Mouse (Mus musculus) right cerebral cortex, adult 2 months (tissue): ENCODE results near the gene Oxsm.

Source experiments
- DNase-seq, 2 experiments: peaks; one replicate each; pipeline ENCODE4 v3.0.0; 2021 to 2022; ENCODE audit warnings: low spot score in 2 of 2

Gene Oxsm

DNA sequence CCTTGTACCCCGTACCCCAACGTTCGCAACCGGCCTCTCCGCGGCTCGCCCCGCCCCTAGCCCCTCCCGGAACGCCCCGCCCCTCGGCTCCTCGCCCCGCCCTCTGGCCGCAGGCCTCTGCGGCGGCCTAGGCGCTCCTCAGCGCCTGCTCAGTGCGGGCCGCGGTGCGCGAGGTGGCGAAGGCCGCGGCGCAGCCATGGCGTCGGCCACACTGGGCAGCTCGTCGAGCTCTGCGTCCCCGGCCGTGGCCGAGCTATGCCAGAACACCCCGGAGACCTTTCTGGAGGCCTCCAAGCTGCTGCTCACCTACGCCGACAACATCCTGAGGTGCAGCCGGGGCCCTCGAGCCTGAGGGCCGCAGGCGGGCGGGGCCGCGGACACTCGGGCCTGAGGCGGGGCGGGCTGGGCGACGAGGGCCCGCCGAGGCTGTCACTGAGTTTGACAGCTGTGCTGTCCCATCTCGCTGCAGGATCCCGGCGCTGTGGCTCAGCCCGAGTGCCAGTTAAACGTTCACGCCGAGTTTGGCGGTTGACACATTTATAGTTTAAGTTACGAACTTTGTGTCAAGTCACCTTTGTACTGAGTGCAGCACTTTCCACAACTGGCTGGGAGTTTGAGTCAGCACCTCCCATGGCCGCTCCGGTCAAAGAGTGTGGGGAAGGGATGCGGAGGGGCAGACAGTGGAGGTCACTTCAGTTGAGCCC, at the start of gene Oxsm, which contains the start of gene Ngly1:
TSS of gene Oxsm (minus strand) at position 638 of the 704 bp plus-strand sequence.
TSS of gene Ngly1 (plus strand) at position 110 of the 704 bp plus-strand sequence.
- DNase-seq, result peak; percentile 75 to 81

DNA sequence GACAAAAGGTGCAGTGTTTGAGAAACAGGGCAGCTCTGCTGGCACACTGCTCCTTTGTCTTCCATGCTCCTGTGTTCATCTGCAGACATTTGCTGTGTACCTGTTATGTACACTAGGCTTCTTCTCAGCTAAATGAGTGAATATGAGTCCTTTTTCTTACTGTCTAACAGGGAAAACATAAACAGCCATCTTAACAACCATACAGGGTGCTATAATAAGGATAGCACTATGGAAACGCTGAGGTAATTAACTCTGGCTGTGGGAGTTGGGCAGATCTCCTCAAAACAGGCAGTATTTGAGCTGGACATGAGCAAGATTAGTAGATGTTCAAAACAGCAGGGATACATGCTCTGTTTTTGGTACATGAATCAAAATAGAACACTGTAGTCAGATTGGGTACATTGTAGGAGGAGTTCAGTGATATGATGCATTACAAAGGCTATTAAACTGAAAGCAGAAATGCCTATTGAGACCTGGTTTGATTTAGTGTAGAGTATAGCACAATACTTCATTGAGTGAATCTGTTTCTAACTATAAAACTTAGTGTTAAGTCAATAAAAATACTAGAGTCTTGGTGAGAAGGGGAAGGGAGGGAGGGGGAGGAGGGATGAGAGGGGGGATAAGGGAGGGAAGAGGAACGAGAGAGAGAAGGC, 47.3 kb upstream of the Oxsm start:
- peak; percentile 18 to 29 for DNase-seq

DNA sequence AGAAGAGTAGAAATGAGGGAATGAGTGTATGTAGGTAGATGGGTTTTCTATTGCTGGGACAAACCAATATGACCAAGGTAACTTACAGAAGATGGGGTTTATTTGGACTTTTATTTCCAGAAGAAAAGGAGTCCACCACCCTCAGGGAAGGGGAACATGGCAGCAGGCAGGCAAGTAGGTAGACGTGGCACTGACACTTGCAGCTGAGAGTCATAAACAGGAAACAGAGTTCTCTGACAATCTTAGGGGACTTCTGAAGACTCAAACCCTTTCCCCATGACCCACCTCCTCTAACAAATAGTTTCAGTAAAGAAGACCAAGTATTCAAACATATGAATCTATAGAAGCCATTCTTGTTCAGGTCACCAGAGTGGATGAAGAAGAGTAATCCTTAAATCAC, 44.3 kb upstream of the Oxsm start:
- DNase-seq, result no peak

DNA sequence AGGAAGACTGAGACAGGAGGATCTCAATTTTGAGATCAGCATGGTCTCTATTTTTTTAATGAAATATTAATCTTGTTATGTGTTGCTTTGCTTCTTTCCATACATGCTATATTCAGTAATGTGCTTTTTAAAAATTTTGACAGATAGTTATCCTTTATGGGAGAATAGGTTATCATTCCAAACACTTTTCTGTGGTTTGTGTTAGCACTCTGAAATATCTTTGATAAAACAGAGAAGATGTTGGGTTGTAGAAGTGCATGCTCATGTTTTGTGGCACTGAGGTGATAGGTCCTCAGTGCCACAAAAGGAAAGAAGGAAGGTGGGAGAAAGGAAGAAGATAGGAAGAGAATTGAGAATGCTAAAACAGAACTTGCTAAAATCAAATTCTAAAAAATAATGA, 43.4 kb upstream of the Oxsm start:
- no peak for DNase-seq

DNA sequence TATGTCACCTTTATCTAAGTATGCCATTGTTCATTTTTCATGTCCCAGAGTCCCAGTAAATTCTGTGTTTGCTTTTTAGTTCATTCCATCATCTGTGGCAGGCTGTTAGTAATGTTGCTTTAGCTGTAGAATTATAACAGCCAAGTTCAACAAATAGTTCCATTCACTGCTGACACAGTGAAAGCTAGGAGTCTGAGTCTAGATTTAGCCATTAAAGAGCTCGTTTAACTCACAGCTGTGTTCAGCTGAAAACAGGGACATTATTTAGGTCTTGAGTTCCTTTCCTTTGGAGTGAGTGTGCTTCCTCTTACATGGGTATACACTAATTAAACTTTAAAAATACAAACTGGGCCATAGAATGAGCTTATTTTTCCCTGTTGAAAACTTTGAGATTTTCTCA, 42.8 kb upstream of the Oxsm start:
- DNase-seq, result no peak

DNA sequence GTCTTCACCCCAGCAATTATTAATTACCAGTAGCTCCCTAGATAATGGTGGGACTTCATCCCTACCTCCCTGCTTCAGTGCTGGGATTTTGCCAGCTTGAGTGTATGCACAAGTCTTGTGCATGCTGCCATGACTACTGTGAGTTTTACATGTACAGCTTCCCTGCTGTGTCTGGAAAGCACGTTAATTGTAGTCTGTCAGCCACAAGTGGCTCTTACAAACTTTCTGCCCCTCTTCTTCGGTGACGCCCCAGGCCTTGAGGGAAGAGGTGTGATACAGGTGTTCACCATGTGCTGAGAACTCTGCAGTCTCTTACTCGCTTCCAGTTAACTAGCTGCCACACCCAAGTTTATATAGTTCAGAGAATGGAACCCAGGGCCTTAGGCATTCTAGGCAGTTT, 34.4 kb upstream of the Oxsm start:
- DNase-seq, result no peak

DNA sequence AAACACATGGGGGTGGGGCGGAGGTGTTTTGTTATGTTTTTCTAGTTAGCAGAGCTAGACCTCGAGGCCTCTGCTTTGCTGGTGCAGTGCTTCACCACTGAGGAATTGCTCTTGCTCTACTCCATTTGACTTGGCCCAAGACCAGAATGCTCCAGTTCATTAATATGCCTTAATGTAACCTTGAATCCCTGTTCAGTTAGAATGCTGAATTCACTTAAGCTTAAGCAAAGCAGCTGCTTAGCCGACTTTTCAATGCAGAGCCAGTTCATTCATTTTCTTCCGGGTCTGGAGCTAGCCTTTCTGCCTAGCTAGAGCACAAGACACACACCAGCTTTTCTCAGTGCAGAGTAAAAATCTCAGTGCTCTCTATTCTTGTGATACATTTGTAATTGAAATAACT, 29.6 kb upstream of the Oxsm start:
- DNase-seq, result no peak

DNA sequence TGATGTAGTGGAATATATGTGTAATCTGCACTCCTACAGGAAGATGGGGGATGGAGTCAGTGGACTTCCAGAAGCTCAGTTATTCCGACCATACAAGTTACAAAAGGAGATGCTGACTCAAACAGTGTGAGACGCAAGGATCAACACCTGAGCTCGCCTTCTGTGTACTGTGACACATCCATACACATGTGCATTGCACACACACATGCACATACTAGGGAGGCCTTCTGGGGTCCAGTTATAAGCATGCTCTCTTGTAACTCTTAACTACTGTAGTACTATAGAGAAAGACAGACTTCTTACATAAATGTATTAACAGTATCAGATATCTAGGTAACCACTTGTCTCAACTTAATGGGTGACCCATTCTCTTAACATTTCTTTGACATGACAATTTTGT, 24.1 kb upstream of the Oxsm start:
- no peak for DNase-seq

DNA sequence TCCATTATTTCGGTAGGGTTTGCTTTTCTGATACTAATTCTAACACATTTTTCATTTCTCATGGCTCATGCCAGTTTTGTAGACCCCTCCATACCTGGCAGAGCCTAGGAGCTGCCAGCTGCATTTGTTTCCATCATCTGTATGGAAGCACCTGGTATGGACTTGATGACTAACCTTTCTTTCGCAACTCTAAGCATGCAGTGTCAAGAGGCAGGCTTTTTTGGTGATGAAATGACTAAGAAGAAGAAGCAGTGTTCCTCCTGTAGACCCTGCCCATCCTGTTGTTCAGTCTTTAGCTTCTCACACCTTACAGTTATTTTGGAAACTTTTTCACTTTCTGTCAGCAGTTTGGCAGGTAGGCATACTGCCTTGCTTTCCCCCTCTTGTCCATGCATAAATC, 20.2 kb upstream of the Oxsm start:
- DNase-seq, result no peak

DNA sequence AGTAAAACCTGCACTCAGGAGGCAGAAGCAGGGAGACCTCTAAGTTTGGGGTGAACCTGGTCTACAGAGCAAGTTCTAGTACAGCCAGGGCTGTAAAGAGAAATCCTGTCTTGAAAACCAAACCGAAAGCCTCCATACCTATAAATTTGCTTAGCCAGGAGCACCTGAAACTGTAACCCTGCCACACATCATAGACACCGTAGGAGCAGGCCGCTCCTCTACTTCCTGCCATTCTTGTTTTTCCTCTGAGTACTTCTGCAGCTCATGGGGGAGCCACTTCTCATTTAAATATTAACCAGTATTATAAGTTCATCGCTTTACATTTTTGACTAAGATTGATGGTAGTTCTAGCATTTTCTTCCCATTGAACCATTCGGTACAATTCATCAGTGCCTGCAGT, 17.4 kb upstream of the Oxsm start:
- no peak for DNase-seq

DNA sequence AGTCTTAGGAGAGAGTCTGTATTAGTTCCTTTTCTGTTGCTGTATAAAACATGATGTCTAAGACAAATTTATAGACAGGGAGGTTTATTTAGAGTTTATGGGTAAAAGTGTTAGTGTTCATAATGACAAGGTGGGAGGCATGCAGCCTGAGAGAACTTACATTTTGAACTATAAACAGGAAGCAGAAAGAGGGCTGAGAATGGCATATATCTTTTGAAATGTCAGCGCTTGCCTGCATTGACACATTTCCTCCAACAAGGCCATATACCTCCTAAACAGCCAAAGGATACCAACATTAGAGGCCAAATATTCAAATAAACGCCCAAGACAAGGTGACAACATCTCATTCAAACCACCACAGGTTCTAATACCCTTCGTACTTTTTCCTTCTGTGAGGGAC, 12.3 kb upstream of the Oxsm start:
- no peak for DNase-seq

DNA sequence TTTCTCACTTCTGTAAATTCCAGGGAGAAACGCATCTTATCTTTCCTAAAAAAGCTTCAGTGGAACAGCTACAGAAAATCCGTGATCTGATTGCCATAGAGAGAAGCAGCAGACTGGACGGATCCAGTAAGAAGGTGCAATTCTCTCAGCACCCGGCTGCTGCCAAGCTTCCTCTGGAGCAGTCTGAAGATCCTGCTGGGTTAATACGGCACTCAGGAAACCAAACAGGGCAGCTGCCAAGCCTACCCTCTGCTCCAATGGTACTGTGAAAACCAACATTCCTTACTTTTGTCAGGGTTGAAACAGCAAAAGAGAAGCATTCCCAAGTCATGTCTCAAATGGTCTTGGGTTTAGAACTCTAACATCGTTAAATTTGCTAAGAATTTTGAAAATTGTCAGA, 10.9 kb upstream of the Oxsm start:
- peak; percentile 17 to 20 for DNase-seq

DNA sequence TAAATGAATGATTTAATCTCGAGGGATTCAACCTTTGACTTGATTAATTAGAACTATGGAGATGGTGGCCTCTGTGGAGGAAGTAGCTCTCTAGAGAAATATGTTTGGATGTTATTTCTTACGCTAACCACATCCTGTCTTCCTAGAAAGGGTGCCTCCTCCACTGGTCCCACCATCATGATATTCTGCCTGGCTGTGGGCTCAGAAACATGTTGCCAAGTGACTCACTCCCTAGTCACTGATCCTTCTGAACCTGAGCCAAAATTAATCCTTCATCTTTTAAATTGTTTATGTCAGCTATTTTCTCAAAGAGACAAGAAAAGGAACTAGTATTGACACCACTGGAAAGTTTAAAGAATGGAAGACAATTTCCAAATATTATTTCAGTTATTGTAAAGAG, 6.6 kb upstream of the Oxsm start:
- DNase-seq, result no peak

DNA sequence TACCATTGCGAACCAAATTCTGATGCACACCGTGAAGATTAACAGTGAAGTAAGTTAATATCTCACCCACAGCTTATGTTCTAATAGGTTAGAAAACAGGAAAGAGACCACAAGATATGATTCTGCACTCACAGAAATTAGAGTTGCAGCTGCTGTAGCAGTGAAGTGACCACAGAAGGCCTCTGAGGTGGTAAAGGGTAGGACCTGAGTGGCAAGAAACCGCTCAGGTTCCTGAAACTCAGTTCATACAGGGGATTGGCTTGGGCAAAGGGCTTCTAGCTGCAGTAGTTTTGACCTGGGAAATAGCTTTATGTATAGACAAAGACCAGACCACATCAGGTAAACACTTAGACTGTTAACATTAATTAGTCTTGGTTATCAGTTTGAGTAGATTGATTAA, 6.1 kb upstream of the Oxsm start:
- no peak for DNase-seq

DNA sequence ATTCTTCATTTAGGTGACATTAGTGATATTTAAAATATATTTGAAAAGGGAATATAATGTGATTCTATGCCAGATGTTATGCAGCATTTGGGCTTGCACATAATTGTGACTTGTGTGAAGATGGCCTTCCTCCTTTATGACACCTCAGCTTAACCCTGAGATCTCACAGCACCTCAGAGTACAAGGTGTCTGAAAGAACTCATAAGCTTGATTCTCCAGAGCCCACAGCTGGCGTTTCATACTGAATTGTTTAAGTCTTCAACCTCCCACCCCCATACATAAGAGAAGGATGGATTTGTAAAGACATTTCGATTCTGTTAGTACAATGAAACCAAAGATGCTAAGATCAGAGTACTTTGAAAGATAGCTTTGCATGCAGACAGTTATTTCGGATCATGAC, 491 bp upstream of the Oxsm start:
- DNase-seq, result no peak

DNA sequence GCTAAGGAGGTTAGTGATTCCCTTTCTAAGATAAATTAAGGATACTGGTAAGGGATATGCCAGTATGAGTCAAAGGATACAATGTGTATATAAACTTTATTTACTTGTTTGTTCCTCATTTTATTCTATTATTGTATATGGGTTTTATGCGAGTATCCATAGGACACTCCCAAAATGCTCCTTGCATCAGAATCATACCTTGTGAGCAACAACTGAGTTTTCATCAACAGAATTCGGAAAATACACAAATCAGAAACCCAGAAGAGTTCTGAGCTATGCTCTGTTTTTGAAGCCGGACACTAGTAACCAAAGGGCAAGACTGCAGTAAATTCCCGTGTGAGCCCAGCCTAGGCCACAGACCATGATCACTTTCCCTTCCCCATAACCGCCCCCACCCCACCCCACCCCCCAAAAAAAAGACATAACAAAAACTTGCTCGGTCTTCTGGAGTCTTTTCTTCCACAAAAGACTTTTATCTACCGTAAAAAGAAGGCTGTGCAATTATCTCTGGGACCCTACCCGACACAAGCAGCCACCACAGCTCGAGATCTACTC, 928 bp downstream of the Oxsm start:
- no peak for DNase-seq

DNA sequence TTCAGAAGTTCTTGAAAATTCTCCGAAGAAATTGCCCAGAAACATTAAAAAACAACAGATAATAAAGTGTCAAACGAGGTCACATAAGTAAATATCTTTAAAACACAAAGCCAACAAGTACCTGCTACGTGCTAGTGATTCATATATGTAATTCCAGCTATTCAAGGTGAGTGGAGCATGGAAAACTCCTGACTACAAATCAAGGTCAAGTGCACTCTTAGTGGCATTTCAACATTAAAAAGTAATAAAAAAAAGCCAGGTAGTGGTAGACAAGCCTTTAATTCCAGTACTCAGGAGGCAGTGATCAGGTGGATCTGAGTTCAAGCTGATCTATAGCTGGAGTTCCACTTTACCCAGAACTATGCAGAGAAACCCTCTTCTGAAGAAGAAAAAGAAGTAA, 1.5 kb downstream of the Oxsm start:
- no peak for DNase-seq

DNA sequence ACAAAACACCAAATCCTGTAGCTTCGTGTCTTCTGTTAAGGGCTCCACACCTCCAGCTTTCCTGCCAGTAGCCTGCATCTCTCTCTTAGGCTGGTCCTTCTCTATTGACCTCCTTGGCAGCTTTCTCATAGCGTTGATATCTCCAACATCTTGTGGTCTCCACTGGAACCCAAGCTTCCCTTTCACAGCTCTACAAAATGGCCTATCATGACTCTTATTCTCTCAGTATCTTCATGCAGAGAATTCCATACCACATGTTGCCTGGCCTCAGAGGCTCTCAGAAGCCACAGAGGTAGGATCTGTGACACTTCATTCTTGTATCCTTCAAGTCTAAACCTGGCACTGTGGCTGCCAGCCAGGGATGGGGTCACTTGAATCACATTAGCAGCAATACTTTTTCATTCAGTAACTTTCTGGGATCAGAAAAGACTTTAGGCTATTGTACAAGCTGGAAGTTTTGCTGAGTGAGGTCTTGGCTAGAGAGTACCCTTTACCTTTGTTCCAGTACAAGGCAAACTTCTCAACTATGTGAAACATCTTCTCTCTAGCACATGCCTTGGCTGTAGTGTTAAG, 3.2 kb downstream of the Oxsm start:
- DNase-seq, result no peak

DNA sequence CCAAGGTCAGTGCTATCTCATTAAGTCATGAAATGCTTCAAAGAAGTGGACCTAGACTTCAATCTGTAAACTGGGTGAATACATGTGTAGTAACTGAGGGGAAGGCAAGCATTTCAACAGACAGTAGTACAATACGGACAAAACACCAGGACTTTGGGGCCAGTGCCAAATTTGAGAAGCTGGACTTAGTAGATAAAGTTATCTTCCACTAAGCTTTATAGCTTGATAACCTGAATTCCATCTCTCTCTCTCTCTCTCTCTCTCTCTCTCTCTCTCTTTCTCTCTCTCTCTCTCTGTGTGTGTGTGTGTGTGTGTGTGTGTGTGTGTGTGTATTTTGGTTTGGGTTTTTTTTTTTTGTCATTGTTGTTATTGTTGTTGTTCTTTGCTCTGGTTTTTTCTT, 4.5 kb downstream of the Oxsm start:
- DNase-seq, result no peak

DNA sequence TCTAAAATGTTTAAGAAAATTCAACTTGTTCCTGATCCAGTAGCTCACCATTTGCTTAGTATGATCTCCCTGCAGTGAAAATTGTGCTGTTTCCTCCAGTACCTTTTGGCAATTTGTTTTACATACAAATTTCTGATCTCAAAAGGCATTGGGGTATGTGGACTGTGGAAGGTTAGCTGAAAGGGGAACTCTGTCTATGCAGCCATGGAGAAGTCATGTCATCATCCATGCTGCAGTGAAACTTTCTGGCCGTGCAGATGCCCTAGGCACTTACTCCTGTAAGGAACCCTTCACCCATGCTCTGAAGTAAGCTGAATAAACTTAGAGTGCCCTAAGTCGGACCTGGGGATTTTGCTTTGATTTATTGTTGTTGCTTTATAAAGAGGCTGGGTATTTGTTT, 5.2 kb downstream of the Oxsm start:
- DNase-seq, result no peak

DNA sequence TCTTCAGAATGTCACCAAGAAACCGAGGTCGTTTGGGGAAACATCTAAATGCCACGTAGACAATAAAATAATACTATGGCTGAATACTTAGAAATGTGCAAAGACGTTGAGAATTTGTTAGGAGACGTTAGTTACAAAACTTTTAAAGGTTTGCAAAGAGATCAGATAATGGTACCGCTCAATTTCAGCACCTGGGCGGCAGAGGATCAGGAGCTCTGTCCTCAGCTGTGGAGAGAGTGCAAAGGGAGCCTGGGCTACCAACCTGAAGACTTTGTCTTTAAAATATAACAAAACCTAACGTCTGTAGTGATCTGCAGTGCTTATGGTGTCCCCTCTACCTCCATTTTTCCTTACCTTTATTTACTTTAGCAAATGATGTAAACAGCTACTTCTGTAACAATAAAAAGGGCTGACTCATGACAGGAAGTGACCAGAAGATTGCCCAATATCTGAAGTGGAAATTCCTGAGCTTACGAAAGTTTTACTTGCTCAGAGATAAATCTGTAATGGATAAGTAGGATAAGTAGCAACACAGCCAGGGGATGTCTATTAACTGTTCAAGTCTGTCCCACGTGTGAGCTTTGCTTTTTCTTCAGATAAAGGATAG, 5.9 kb downstream of the Oxsm start:
- DNase-seq, result no peak

DNA sequence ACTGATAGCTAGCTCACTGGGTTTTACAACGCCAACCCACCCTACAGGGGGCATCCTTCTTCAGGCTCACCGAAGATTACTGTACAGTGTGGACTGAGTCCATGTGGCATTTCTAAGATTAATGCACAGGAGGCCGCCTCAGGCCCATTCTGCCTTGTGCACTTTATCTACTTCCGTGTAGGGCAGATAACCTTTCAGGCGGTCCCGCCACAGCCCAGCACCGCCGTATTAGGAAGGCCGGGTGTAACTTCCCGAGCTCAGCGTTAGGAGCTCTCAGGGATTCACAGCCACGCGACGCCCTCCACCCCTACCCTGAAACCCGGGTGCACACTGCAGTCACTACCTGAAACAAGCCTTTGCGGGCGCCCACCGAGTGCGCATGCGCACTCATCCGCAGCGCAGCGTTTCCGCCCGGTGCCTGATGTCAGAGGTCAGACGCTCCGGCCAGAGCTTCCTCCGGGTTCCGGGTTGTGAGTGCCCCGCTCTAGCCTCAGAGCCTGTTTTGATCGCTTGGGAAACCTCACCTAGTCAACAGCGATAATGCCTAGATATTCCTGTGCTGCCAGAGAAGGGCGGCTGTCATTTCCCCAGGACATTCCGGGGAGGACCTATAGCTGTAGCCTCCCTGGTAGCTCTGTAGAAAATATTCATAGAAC, 6.5 kb downstream of the Oxsm start:
- peak; percentile 90 to 91 for DNase-seq
